Mouse (Mus musculus) neural tube, embryonic 15.5 days (tissue): ENCODE data around the gene Lrrc51. TPM values are rescaled to one million over a fixed set of nuclear protein-coding genes. Genes with fewer than 3 reads are reported as not detected.

Source experiments
- ATAC-seq: fragments of 200-750 bp; cut with Nextera tagmentation; 2 replicates; pipeline ENCODE4 v1.8.0; 2017; ENCODE audit warnings: mild to moderate bottlenecking, moderate TSS enrichment, moderate library complexity; ENCODE audit not compliant: low FRiP score
- H3K27ac ChIP-seq: fragments of 300-500 bp; sonication (generic); replicated peaks from 2 replicates; pipeline ENCODE4 v1.5.1; 2015; ENCODE audit warnings: mild to moderate bottlenecking, inconsistent platforms
- H3K27me3 ChIP-seq: fragments of 300-500 bp; sonication (generic); replicated peaks from 2 replicates; pipeline ENCODE4 v1.6.1; 2015; ENCODE audit warnings: inconsistent platforms
- H3K36me3 ChIP-seq: fragments of 300-500 bp; sonication (generic); 2 replicates; pipeline ENCODE4 v1.6.1; 2015; ENCODE audit warnings: inconsistent platforms
- H3K4me1 ChIP-seq: fragments of 300-500 bp; sonication (generic); 2 replicates; pipeline ENCODE4 v1.6.1; 2015; ENCODE audit warnings: inconsistent platforms
- H3K4me2 ChIP-seq: fragments of 300-500 bp; sonication (generic); 2 replicates; pipeline ENCODE4 v1.6.1; 2015; ENCODE audit warnings: inconsistent platforms, mild to moderate bottlenecking, moderate library complexity
- H3K4me3 ChIP-seq: fragments of 300-500 bp; sonication (generic); replicated peaks from 2 replicates; pipeline ENCODE4 v1.5.1; 2015; ENCODE audit warnings: mild to moderate bottlenecking, inconsistent platforms
- H3K9ac ChIP-seq: fragments of 300-500 bp; sonication (generic); replicated peaks from 2 replicates; pipeline ENCODE4 v1.6.1; 2015; ENCODE audit warnings: mild to moderate bottlenecking, inconsistent platforms
- H3K9me3 ChIP-seq: fragments of 300-500 bp; sonication (generic); replicated peaks from 2 replicates; pipeline ENCODE4 v1.6.1; 2016; ENCODE audit warnings: inconsistent platforms
- WGBS: fragments of 180-500 bp; shearing (Covaris S2); methylation state at CpG from one replicate; pipeline ENCODE4 v1.1.7; 2015; ENCODE audit warnings: mixed read lengths; 5-methylcytosine and 5-hydroxymethylcytosine counted together
- microRNA-seq: library from miRNA; unstranded; fragments of <30 nt; microRNA quantifications from one replicate; pipeline ENCODE4, GENCODE M21; 2017
- polyA plus RNA-seq: library from polyadenylated mRNA; unstranded; fragments of >200 nt; fragmentation: Nextera tagmentation; extraction: Ambion mirVana; gene quantifications from 2 replicates; pipeline ENCODE4 v1.2.1, GENCODE M21; 2015

Gene Lrrc51
- polyA plus RNA-seq, 1 experiment from 2014 or later, result 9.8 TPM

- Histone ChIP-seq H3K9me3 (no peaks in the 10 kb centered on the region), H3K4me2 (no peak overlapping the region), H3K9ac (no peak overlapping the region), H3K27ac (no peak overlapping the region), H3K36me3 (no peaks in the 10 kb centered on the region), H3K4me1 (no peaks in the 10 kb centered on the region), H3K4me3 (no peak overlapping the region), H3K27me3 (no peaks in the 10 kb centered on the region)
- no peak for ATAC-seq
- 96% methylated on average over 1 of the region's 1 CpGs for whole genome bisulfite sequencing
Observed at GRCm38 (mm10) chr7:101875978-101876377, 57.7 kb downstream of the Lrrc51 start.

- Histone ChIP-seq H3K9ac (no peak overlapping the region), H3K9me3 (no peaks in the 10 kb centered on the region), H3K4me3 (no peak overlapping the region), H3K36me3 (no peaks in the 10 kb centered on the region), H3K4me2 (no peak overlapping the region), H3K4me1 (no peaks in the 10 kb centered on the region), H3K27me3 (no peaks in the 10 kb centered on the region), H3K27ac (no peak overlapping the region)
- WGBS, result 85% methylated on average over 3 of the region's 3 CpGs
- no peak for ATAC-seq
Observed at GRCm38 (mm10) chr7:101871296-101871695, 62.4 kb downstream of the Lrrc51 start.

GRCm38 (mm10) chr7:101870629-101871028 lies 63.1 kb downstream of the Lrrc51 start, which contains the start of gene Folr1:
Gene Folr1 (minus strand): TSS chr7:101870788.
- Histone ChIP-seq H3K4me1 (no peaks in the 10 kb centered on the region), H3K4me2 (no peak within 1 kb of the TSS), H3K9me3 (no peaks in the 10 kb centered on the region), H3K4me3 (no peak within 1 kb of the TSS), H3K27me3 (no peaks in the 10 kb centered on the region), H3K9ac (no peak within 1 kb of the TSS), H3K27ac (no peak within 1 kb of the TSS), H3K36me3 (no peaks in the 10 kb centered on the region)
- ATAC-seq, result no peak
- 32% methylated on average over 2 of the region's 2 CpGs for WGBS

GRCm38 (mm10) chr7:101869163-101869500 lies 64.6 kb downstream of the Lrrc51 start:
- no peaks in the 10 kb centered on the region for H3K36me3 ChIP-seq
- 64% methylated on average over 7 of the region's 7 CpGs for WGBS
- no peak overlapping the region for H3K4me3 ChIP-seq
- no peak for ATAC-seq
- no peak overlapping the region for H3K27ac ChIP-seq
- H3K9me3 ChIP-seq, result no peaks in the 10 kb centered on the region
- no peaks in the 10 kb centered on the region for H3K4me1 ChIP-seq
- no peaks in the 10 kb centered on the region for H3K27me3 ChIP-seq
- no peak overlapping the region for H3K4me2 ChIP-seq
- no peak overlapping the region for H3K9ac ChIP-seq

- Histone ChIP-seq H3K4me1 (no peaks in the 10 kb centered on the region), H3K9ac (no peak overlapping the region), H3K36me3 (no peaks in the 10 kb centered on the region), H3K27me3 (no peaks in the 10 kb centered on the region), H3K4me2 (no peak overlapping the region), H3K9me3 (no peaks in the 10 kb centered on the region), H3K4me3 (no peak overlapping the region), H3K27ac (no peak overlapping the region)
- no peak for ATAC-seq
- 63% methylated on average over 13 of the region's 13 CpGs for whole genome bisulfite sequencing
Observed at GRCm38 (mm10) chr7:101868241-101869162, 65.2 kb downstream of the Lrrc51 start.

GRCm38 (mm10) chr7:101867482-101867881 lies 66.2 kb downstream of the Lrrc51 start:
- WGBS, result 93% methylated on average over 4 of the region's 4 CpGs
- no peak overlapping the region for H3K4me2 ChIP-seq
- ATAC-seq, result no peak

GRCm38 (mm10) chr7:101866491-101867265 lies 67.0 kb downstream of the Lrrc51 start:
- Histone ChIP-seq H3K4me3 (no peak overlapping the region), H3K9me3 (no peaks in the 10 kb centered on the region), H3K27me3 (no peaks in the 10 kb centered on the region), H3K4me2 (no peak overlapping the region), H3K27ac (no peak overlapping the region), H3K36me3 (no peaks in the 10 kb centered on the region), H3K9ac (no peak overlapping the region), H3K4me1 (no peaks in the 10 kb centered on the region)
- ATAC-seq, result no peak
- 83% methylated on average over 11 of the region's 11 CpGs for WGBS

More at GRCm38 (mm10) chr7:101867482-101867881, 66.2 kb downstream of the Lrrc51 start:
- no peaks in the 10 kb centered on the region for H3K9me3 ChIP-seq
- no peaks in the 10 kb centered on the region for H3K4me1 ChIP-seq
- no peaks in the 10 kb centered on the region for H3K36me3 ChIP-seq
- no peak overlapping the region for H3K4me3 ChIP-seq
- H3K9ac ChIP-seq, result no peak overlapping the region
- H3K27me3 ChIP-seq, result no peaks in the 10 kb centered on the region
- H3K27ac ChIP-seq, result no peak overlapping the region

- no peaks in the 10 kb centered on the region for H3K9me3 ChIP-seq
Observed at GRCm38 (mm10) chr7:101863415-101863814, 70.3 kb downstream of the Lrrc51 start, which contains the start of gene Anapc15. Gene Anapc15 (plus strand): TSS chr7:101863715.

More at GRCm38 (mm10) chr7:101863415-101863814, 70.3 kb downstream of the Lrrc51 start, which contains the start of gene Anapc15:
- no peaks in the 10 kb centered on the region for H3K27me3 ChIP-seq
- H3K9ac ChIP-seq, result no peak within 1 kb of the TSS
- no peaks in the 10 kb centered on the region for H3K4me1 ChIP-seq
- no peaks in the 10 kb centered on the region for H3K36me3 ChIP-seq
- no peak within 1 kb of the TSS for H3K4me2 ChIP-seq
- H3K4me3 ChIP-seq, result no peak within 1 kb of the TSS
- ATAC-seq, result no peak
- 83% methylated on average over 3 of the region's 3 CpGs for WGBS
- no peak within 1 kb of the TSS for H3K27ac ChIP-seq

Small RNA genes lying within 50 kb of the gene (microRNA-seq; reads per million reads assigned to microRNA genes)
- not detected for gene Gm22655

Other genes starting within 250 kb of the Lrrc51 start
- gene Phox2a, start 115.6 kb downstream of the Lrrc51 start, polyA plus RNA-seq, result 1.6 and 1.9 TPM in 2 replicates
- gene Inppl1, start 95.7 kb downstream of the Lrrc51 start, polyA plus RNA-seq, result 11.5 and 16.2 TPM in 2 replicates
- 2.1 TPM in 2 replicates for gene Folr2, start 76.7 kb downstream of the Lrrc51 start, polyA plus RNA-seq
- 73.6 and 74.3 TPM in 2 replicates for gene Anapc15, start 70.2 kb downstream of the Lrrc51 start, polyA plus RNA-seq
- gene Folr1, start 63.1 kb downstream of the Lrrc51 start, polyA plus RNA-seq, result 1.7 and 8.7 TPM in 2 replicates
- 156 and 158 TPM in 2 replicates for gene Lamtor1, start 28.0 kb downstream of the Lrrc51 start, polyA plus RNA-seq
- gene Tomt, start 27.5 kb downstream of the Lrrc51 start, polyA plus RNA-seq, result 0.41 and 0.46 TPM in 2 replicates
- gene Numa1, start 216 bp upstream of the Lrrc51 start, polyA plus RNA-seq, result 32.1 and 40.1 TPM in 2 replicates
- 3.8 and 5.1 TPM in 2 replicates for gene Il18bp, start 84.8 kb upstream of the Lrrc51 start, polyA plus RNA-seq
- 33.0 and 33.5 TPM in 2 replicates for gene Rnf121, start 131.6 kb upstream of the Lrrc51 start, polyA plus RNA-seq
- 27.0 and 30.6 TPM in 2 replicates for gene Xndc1, start 131.6 kb upstream of the Lrrc51 start, polyA plus RNA-seq
- gene Xntrpc, start 131.8 kb upstream of the Lrrc51 start, polyA plus RNA-seq, result 0.86 and 1.1 TPM in 2 replicates
- gene Trpc2, start 149.2 kb upstream of the Lrrc51 start, polyA plus RNA-seq, result 0.24 TPM in 1 of 2 replicates, not detected in the other
- 1.5 and 2.5 TPM in 2 replicates for gene Art1, start 167.8 kb upstream of the Lrrc51 start, polyA plus RNA-seq
- gene Art5, start 175.6 kb upstream of the Lrrc51 start, polyA plus RNA-seq, result 0.23 and 0.52 TPM in 2 replicates
- gene Chrna10, start 182.9 kb upstream of the Lrrc51 start, polyA plus RNA-seq, result not detected in 2 replicates